Mouse (Mus musculus) spleen, postnatal 14 days (tissue): ENCODE results near the gene Lrch3.
"Not testable (repeated sequence)": the region's sequence is repeated elsewhere in the genome, so short reads cannot be mapped to it uniquely, and the experiment has no call there.

ENCODE experiments used
- DNase-seq, 2 experiments: peaks; one replicate each; pipeline ENCODE4 v3.0.0; 2021 to 2022; ENCODE audit warnings: low spot score in 2 of 2

The Lrch3 gene

GRCm38 (mm10) chr16:32913212-32913611 is 688 bp upstream of the Lrch3 start:
- no peak for DNase-seq

GRCm38 (mm10) chr16:32915292-32916068 is 1.6 kb downstream of the Lrch3 start:
- no peak for DNase-seq

- DNase-seq, result not testable (repeated sequence)
These were observed 12.7 kb downstream of the Lrch3 start for GRCm38 (mm10) chr16:32926629-32927028.

GRCm38 (mm10) chr16:32927044-32927443 is 13.1 kb downstream of the Lrch3 start:
- DNase-seq, result no peak

DNA sequence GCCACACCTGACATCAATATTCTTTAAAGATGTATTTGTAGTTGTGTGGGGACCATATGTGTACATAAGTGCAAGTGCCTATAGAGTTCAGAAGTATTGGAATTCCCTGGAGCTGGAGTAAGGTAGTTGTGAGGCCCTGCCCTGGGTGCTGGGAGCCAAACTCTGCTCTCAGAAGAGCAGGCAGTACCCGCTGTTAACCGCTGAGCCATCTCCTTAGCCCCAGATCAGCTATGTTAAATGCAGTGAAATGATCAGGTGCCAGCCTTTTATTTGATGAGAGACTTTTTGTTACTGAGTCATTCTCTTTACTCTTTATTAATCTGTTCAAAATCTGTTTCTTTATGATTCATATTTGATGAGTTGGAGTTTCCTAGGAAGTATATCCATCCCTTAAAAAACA is 16.0 kb downstream of the Lrch3 start:
- no peak for DNase-seq

DNA sequence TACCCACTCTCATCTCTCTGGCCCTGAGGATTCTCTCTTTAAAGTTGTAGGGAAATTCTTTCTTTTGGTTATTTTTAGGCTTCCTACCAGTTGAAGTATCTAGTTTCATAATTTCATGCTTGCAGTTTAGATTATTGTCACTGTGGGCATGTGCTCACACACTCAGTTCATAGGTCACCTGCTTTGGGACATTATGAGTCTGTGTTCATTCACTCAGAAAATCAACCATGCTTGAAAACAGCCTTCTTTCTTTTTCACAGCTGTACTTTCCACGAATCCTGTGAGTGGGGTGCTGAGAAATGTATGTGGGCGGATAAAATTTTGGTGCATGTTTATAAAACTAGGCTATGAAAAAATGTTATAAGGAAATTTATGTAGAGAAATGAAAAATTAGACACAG is 20.6 kb downstream of the Lrch3 start:
- no peak for DNase-seq

DNA sequence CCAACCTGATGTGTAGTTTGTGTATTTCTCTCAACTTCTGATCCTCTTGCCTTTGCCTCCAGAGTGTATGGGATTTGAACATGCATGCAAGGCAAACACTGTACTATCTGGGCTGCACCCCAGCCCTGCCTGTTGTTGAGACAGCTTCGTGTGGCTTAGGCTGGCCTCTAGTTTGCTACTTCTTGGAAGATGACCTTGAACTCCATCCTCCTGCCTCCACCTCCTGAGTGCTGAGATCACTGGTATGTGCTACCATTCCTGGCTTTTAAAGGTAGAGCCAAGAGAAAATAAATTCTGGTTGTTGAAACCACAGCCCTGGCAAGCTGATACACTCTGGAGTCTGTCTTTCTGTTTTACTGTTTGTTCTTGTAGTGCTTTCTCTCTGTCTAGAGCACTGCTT is 21.2 kb downstream of the Lrch3 start:
- no peak for DNase-seq

- DNase-seq, result no peak
These were observed 23.5 kb downstream of the Lrch3 start for GRCm38 (mm10) chr16:32937358-32937757.

- DNase-seq, result not testable (repeated sequence)
These were observed 25.4 kb downstream of the Lrch3 start for GRCm38 (mm10) chr16:32939301-32939700.

GRCm38 (mm10) chr16:32939716-32940115 is 25.8 kb downstream of the Lrch3 start:
- not testable (repeated sequence) for DNase-seq

- not testable (repeated sequence) for DNase-seq
These were observed 27.3 kb downstream of the Lrch3 start for GRCm38 (mm10) chr16:32941226-32941625.

DNA sequence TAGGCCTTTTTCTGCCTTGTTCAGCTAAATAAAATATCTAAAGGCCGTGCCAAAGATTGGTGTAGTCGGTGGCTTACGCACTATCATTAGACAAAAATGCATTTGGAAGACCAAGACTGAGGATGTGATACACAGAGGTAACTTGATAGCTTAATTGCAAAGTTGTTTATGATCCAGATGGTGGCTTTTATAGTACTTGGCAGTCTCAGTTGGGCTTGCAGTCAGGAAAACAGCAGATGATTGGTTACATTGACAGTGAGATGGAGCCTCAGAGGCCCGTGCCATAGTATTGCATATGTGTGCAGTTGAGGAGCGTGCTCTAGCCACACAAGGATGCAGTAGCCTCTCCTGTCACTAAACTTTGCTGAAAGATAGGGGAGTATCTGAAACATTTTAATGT is 28.8 kb downstream of the Lrch3 start:
- DNase-seq, result no peak

DNA sequence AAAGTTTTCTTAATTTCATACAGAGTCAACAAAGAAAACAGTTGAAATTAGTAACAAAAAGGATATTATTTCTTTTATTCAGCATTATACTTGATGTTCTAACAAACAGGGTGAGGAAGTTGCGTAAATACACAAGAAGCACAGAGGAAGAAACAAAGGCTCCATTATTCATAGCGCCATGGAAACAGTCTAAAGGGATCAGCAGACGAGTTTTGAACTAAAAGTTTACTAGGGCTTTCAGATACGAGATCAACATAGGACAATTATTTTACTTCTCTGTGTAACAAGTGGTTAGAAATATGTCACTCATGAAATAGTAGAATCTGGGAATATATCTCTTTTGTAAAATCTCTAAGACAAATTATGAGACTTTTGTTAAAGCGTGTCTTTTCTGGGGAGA is 31.5 kb downstream of the Lrch3 start:
- no peak for DNase-seq

DNA sequence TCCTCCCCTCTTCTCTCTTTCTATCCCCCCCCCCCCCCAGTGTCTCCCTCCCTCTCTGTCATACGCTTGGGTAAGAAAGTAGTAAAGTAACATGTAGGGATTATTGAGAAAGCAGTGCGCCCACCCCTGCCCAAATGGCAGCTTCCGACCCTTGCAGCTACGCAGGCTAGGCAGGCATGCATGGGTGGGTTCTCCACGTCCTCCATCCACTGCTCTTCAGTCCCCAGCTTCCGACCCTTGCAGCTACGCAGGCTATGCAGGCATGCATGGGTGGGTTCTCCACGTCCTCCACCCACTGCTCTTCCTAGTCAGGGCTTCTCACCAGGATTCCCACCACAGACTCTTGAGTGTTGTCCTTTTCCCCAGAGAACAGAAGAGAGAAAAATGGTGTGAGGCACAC is 34.1 kb downstream of the Lrch3 start:
- DNase-seq, result no peak

GRCm38 (mm10) chr16:32948656-32949055 is 34.8 kb downstream of the Lrch3 start:
- no peak for DNase-seq

GRCm38 (mm10) chr16:32949281-32949680 is 35.4 kb downstream of the Lrch3 start:
- DNase-seq, result no peak

- no peak for DNase-seq
These were observed 37.2 kb downstream of the Lrch3 start for GRCm38 (mm10) chr16:32951074-32951473.

GRCm38 (mm10) chr16:32953806-32954205 is 39.9 kb downstream of the Lrch3 start:
- no peak for DNase-seq

- DNase-seq, result no peak
These were observed 40.4 kb downstream of the Lrch3 start for GRCm38 (mm10) chr16:32954304-32954703.

DNA sequence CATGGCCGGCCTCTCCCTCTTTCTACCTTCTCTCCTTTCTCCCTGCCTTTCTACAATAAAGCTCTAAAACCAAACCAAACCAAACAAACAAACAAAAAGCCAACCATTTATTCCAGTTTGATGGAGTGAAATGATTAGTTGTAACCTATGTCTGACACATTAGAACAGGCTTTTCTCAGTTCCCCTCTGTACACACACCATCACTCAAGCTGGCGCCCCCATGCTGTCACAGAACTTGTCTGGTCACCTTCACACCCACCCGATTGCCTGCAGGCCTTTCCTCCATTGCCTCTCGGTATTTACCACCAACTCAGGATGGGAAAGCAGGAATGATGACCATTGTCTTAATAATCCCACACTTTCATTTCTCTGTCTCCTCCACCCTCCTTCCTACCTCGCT is 43.0 kb downstream of the Lrch3 start:
- DNase-seq, result no peak

DNA sequence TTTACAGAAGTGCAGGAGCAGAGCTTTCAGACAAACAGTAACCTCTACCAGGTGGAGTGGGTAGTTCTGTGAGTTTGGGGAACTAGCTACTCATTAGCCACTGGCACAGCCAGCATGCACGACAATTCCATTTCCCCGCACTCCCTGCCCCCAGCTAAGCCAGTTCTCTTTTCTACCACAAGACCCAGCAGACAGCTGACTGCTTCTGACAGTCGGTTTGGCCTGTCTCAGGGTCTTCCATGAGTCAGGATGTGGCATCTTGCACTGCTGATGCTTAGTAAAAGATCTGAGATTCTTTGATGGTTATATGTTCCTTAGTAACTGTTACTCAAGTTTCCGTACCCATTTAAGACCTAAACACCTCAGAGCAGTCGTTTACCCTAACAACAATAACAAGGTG is 58.6 kb downstream of the Lrch3 start:
- DNase-seq, result peak in 1 of 2 experiments; percentile 7

DNA sequence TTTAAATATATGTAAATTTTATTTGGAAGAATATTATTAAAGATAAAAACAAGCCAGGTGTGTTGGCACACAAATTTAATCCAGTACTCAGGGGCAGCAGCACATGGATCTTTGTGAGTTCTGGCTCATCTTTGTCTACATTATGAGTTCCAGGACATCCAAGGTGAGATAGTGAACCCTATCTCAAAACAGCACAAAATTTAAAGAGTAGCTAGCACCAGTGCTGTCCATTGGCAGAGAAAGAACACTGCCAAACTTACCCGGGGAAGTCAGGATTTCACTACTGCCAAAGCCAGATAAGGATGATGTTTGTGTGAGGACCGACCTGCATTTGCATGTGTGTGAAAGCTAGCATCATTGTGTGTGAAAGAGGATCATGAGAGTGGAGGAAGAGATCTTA is 59.1 kb downstream of the Lrch3 start:
- DNase-seq, result no peak

GRCm38 (mm10) chr16:32980227-32980626 is 66.3 kb downstream of the Lrch3 start:
- DNase-seq, result no peak

- DNase-seq, result no peak
These were observed 67.5 kb downstream of the Lrch3 start for GRCm38 (mm10) chr16:32981405-32981804.
